Mouse (Mus musculus) neural tube, embryonic 12.5 days (tissue): Measurements from ENCODE around the gene Crtc1. TPM values are rescaled to one million over a fixed set of nuclear protein-coding genes. Genes with fewer than 3 reads are reported as not detected.

ENCODE experiments used
- ATAC-seq: fragments of 200-750 bp; cut with Nextera tagmentation; 2 replicates; pipeline ENCODE4 v1.8.0; 2017; ENCODE audit warnings: low read depth, mild to moderate bottlenecking, moderate TSS enrichment, moderate library complexity; ENCODE audit not compliant: low FRiP score
- H3K27ac ChIP-seq: fragments of 300-500 bp; sonication (generic); 2 replicates; pipeline ENCODE4 v1.5.1; 2016
- H3K27me3 ChIP-seq: fragments of 300-500 bp; sonication (generic); replicated peaks from 2 replicates; pipeline ENCODE4 v1.6.1; 2016; ENCODE audit warnings: mild to moderate bottlenecking
- H3K36me3 ChIP-seq: fragments of 300-500 bp; sonication (generic); 2 replicates; pipeline ENCODE4 v1.6.1; 2016; ENCODE audit warnings: mild to moderate bottlenecking
- H3K4me1 ChIP-seq: fragments of 300-500 bp; sonication (generic); 2 replicates; pipeline ENCODE4 v1.6.1; 2016
- H3K4me2 ChIP-seq: fragments of 300-500 bp; sonication (generic); replicated peaks from 2 replicates; pipeline ENCODE4 v1.6.1; 2016; ENCODE audit warnings: mild to moderate bottlenecking
- H3K4me3 ChIP-seq: fragments of 300-500 bp; sonication (generic); 2 replicates; pipeline ENCODE4 v1.5.1; 2016
- H3K9ac ChIP-seq: fragments of 300-500 bp; sonication (generic); 2 replicates; pipeline ENCODE4 v1.6.1; 2016; ENCODE audit warnings: mild to moderate bottlenecking
- H3K9me3 ChIP-seq: fragments of 300-500 bp; sonication (generic); 2 replicates; pipeline ENCODE4 v1.6.1; 2016; ENCODE audit warnings: mild to moderate bottlenecking
- WGBS: fragments of 180-500 bp; shearing (Covaris S2); methylation state at CpG from one replicate; pipeline ENCODE4 v1.1.7; 2016; 5-methylcytosine and 5-hydroxymethylcytosine counted together
- polyA plus RNA-seq: library from polyadenylated mRNA; unstranded; fragments of >200 nt; fragmentation: Nextera tagmentation; extraction: Ambion mirVana; gene quantifications from 2 replicates; pipeline ENCODE4 v1.2.1, GENCODE M21; 2016

The Crtc1 gene
- polyA plus RNA-seq, 1 experiment from 2014 or later: 24.6 TPM

DNA sequence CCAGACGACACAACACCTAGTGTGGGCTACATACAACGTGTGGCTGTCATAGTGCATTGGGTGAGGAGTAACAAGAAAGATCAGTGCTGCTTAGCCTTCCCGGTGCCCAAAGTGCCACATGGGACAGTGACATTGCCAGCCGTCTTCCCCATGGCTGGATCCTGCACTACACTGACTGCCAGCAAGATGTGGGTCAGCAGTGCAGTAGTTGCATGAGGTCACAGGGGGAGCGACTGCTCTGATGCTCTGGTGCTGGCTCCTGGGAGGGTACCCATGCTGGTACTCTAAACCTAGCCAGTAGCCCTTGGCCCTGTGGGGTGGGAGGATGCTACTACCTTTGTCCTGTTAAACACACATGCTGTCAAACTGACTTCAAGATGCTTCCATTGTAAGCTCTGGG, 20.8 kb upstream of the Crtc1 start:
- Histone ChIP-seq H3K36me3 (no peaks in the 10 kb centered on the region; the same call in 1 of the 2 replicates), H3K27me3 (no peaks in the 10 kb centered on the region), H3K27ac (no peak overlapping the region), H3K4me3 (no peak overlapping the region), H3K4me1 (no peaks in the 10 kb centered on the region), H3K9ac (no peak overlapping the region), H3K4me2 (no peak overlapping the region), H3K9me3 (no peaks in the 10 kb centered on the region)
- no peak for ATAC-seq
- WGBS: 92% methylated on average over 5 of the region's 5 CpGs

- H3K36me3 ChIP-seq: no peaks in the 10 kb centered on the region; the same call in 1 of the 2 replicates
- no peaks in the 10 kb centered on the region for H3K9me3 ChIP-seq
- H3K27me3 ChIP-seq: no peaks in the 10 kb centered on the region
- no peak overlapping the region for H3K4me2 ChIP-seq
- H3K4me1 ChIP-seq: no peaks in the 10 kb centered on the region
- ATAC-seq: no peak
- WGBS: 98% methylated on average over 2 of the region's 2 CpGs
- H3K27ac ChIP-seq: no peak overlapping the region
- H3K4me3 ChIP-seq: no peak overlapping the region
- no peak overlapping the region for H3K9ac ChIP-seq
Measured at GRCm38 (mm10) chr8:70459636-70460035, 20.3 kb upstream of the Crtc1 start.

- no peaks in the 10 kb centered on the region; the same call in 1 of the 2 replicates for H3K36me3 ChIP-seq
- no peak for ATAC-seq
- no peaks in the 10 kb centered on the region; the same call in 1 of the 2 replicates for H3K27me3 ChIP-seq
- H3K4me1 ChIP-seq: no peaks in the 10 kb centered on the region
- 79% methylated on average over 3 of the region's 3 CpGs for WGBS
- H3K4me3 ChIP-seq: no peak overlapping the region
- no peaks in the 10 kb centered on the region for H3K9me3 ChIP-seq
- no peak overlapping the region for H3K27ac ChIP-seq
- no peak overlapping the region for H3K4me2 ChIP-seq
- no peak overlapping the region for H3K9ac ChIP-seq
Measured at GRCm38 (mm10) chr8:70458462-70458861, 19.1 kb upstream of the Crtc1 start.

- WGBS: 93% methylated on average over 6 of the region's 6 CpGs
- ATAC-seq: no peak
- H3K4me2 ChIP-seq: no peak overlapping the region
- no peaks in the 10 kb centered on the region for H3K9me3 ChIP-seq
- no peak overlapping the region for H3K27ac ChIP-seq
- no peaks in the 10 kb centered on the region for H3K4me1 ChIP-seq
- H3K27me3 ChIP-seq: peaks cover under 1% of the 10 kb centered on the region
- no peak overlapping the region for H3K4me3 ChIP-seq
- H3K9ac ChIP-seq: no peak overlapping the region
- H3K36me3 ChIP-seq: no peaks in the 10 kb centered on the region; the same call in 1 of the 2 replicates
Measured at GRCm38 (mm10) chr8:70457882-70458281, 18.5 kb upstream of the Crtc1 start.

DNA sequence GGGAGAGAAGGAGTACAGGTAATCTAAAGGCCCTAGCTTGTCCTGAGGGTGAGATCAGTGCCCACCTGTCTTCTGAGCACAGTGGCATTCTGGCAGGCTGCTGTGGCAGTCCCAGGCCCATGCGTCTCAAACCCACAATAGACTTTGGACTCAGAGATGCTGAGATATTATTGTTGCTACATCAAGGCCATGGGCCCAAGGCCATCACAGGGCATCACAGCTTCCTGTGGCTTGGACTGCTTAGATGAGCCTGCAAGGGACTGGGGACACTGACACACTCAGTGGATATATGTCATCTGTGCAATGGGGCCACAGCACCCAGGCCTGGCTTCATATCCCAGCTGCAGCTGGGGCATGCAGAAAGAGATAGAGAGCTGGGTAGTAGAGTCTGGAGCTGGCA, 17.6 kb upstream of the Crtc1 start:
- ATAC-seq: no peak
- Histone ChIP-seq H3K27me3 (peaks cover 9% of the 10 kb centered on the region), H3K4me1 (no peaks in the 10 kb centered on the region), H3K9me3 (no peaks in the 10 kb centered on the region), H3K27ac (no peak overlapping the region), H3K4me3 (no peak overlapping the region), H3K4me2 (no peak overlapping the region), H3K9ac (no peak overlapping the region), H3K36me3 (peaks cover 7% of the 10 kb centered on the region)
- 93% methylated on average over 1 of the region's 1 CpGs for WGBS

DNA sequence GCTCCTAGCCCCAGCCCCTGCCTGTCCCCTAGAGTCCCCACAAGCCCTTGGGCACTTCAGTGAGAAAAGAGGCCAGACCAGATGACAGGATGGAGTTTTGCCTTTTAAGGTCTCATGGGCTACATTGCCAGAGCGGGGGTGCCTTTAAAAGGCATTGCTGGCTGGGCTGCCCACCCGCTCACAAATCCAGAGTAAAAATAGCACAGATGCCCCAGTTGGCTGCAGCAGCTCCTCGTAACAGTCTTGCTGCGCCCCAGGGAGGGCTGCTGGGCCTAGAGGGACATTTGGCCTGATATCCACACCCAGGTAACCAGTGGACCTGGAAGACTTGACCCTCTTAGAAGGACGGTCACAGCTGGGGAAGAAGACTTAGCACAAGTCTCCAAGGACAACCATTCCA, 14.5 kb upstream of the Crtc1 start:
- H3K9me3 ChIP-seq: no peaks in the 10 kb centered on the region
- no peak overlapping the region for H3K4me3 ChIP-seq
- H3K27ac ChIP-seq: no peak overlapping the region
- H3K27me3 ChIP-seq: peaks cover 15% of the 10 kb centered on the region
- no peak overlapping the region for H3K4me2 ChIP-seq
- no peak for ATAC-seq
- peaks cover 19% of the 10 kb centered on the region for H3K36me3 ChIP-seq
- 87% methylated on average over 5 of the region's 5 CpGs for WGBS
- no peak overlapping the region for H3K9ac ChIP-seq
- H3K4me1 ChIP-seq: no peaks in the 10 kb centered on the region

- H3K9ac ChIP-seq: no peak overlapping the region
- no peak overlapping the region for H3K4me2 ChIP-seq
- 66% methylated on average over 52 of the region's 52 CpGs for WGBS
- no peak overlapping the region for H3K27ac ChIP-seq
- H3K27me3 ChIP-seq: peaks cover 15% of the 10 kb centered on the region
- no peak for ATAC-seq
- no peak overlapping the region for H3K4me3 ChIP-seq
- peaks cover 19% of the 10 kb centered on the region for H3K36me3 ChIP-seq
- no peaks in the 10 kb centered on the region for H3K9me3 ChIP-seq
- no peaks in the 10 kb centered on the region for H3K4me1 ChIP-seq
Measured at GRCm38 (mm10) chr8:70452196-70452966, 13.0 kb upstream of the Crtc1 start.

DNA sequence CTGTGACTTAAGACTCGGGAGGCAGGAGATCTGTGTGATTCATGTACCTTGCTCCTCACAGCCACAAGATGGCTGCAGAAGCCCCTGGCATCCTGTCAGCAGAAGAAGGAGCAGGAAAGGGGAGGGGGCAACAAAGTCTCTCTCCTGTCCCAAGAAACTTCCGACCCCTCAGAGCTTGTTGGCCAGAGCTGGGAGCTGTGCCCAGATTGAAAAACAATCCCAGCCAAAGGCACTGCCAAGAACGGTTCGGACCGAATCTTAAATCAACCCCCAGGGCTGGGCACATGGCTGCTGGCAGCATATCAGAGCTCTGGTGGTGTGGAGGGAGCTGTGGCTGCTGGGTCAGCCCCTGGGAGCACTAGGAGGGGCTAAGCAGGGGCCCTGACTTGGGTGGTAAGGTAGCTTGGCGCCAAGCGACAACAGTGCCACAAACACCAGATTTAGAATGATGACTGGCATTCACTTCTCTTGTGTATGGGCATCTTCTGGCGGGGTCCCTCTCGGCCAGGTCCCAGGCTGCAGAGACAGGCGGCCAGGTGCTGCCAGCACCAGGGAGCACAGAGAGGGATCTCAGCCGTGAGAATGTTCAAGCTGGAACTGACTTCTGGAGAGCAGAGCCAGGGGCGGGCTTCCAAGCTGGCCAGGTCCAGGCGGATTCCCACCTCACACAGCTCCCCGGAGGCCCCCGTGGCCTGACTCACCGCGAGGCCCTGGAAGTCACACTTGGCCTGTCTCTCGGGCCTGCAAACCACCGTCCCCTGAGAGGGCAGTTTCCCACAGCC, 8.5 kb upstream of the Crtc1 start:
- no peak for ATAC-seq
- Histone ChIP-seq H3K9ac (no peak overlapping the region), H3K36me3 (peaks cover 19% of the 10 kb centered on the region)

DNA sequence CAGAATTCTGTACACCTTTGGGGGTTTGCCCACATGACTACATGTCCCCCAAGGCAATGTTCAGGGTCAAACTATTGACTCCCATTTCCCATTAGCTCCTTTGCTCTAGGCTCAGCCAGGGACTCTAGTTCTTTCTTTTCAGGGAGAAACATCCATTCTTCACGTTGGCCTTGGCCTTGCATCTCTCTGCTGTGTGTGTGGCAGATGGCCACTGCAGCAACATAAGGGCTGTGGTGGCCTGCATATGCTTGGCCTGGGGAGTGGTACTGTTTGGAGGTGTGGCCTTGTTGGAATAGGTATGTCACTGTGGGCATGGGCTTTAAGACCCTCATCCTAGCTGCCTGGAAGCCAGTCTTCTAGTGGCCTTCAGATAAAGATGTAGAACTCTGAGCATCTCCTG, 6.6 kb upstream of the Crtc1 start:
- H3K9me3 ChIP-seq: no peaks in the 10 kb centered on the region
- no peak overlapping the region for H3K9ac ChIP-seq
- no peak overlapping the region for H3K4me3 ChIP-seq
- 74% methylated on average over 1 of the region's 1 CpGs for WGBS
- no peak for ATAC-seq
- no peaks in the 10 kb centered on the region for H3K27me3 ChIP-seq
- no peak overlapping the region for H3K4me2 ChIP-seq
- H3K27ac ChIP-seq: no peak overlapping the region
- no peaks in the 10 kb centered on the region for H3K4me1 ChIP-seq
- peaks cover 3% of the 10 kb centered on the region; the same call in 1 of the 2 replicates for H3K36me3 ChIP-seq

More for the DNA sequence above, 8.5 kb upstream of the Crtc1 start:
- WGBS: 75% methylated on average over 19 of the region's 19 CpGs
- no peaks in the 10 kb centered on the region for H3K9me3 ChIP-seq
- no peak overlapping the region for H3K27ac ChIP-seq
- no peak overlapping the region for H3K4me2 ChIP-seq
- H3K27me3 ChIP-seq: peaks cover 14% of the 10 kb centered on the region
- H3K4me3 ChIP-seq: no peak overlapping the region
- no peaks in the 10 kb centered on the region for H3K4me1 ChIP-seq

DNA sequence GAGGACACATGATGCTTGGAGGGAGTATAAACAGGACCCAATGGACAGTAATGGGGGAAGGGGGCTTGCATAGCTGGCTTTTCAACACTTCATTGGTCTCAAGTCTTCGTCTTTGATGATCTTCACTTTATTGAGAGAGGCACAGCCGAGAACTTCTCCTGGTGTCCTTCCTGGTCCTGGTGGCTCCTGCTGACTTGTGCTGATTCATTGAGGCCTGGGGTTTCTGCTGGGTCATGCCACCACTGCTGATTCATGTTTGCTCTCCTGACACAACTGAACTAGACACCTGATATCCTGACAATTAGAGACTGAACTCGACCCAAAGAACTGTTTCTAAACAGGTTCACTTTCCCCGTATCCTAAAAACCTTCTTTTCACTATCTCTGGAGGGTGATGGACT, 3.9 kb upstream of the Crtc1 start:
- Histone ChIP-seq H3K4me1 (peaks cover 10% of the 10 kb centered on the region), H3K27ac (no peak overlapping the region), H3K4me2 (no peak overlapping the region), H3K9ac (no peak overlapping the region), H3K36me3 (no peaks in the 10 kb centered on the region), H3K27me3 (no peaks in the 10 kb centered on the region), H3K9me3 (no peaks in the 10 kb centered on the region), H3K4me3 (no peak overlapping the region)
- no peak for ATAC-seq
- 86% methylated on average over 4 of the region's 4 CpGs for WGBS

- H3K4me1 ChIP-seq: peaks cover 15% of the 10 kb centered on the region
- no peak overlapping the region for H3K4me2 ChIP-seq
- no peak overlapping the region for H3K9ac ChIP-seq
- no peaks in the 10 kb centered on the region for H3K36me3 ChIP-seq
- no peak overlapping the region for H3K27ac ChIP-seq
- H3K4me3 ChIP-seq: no peak overlapping the region
- WGBS: 69% methylated on average over 3 of the region's 3 CpGs
- no peaks in the 10 kb centered on the region for H3K9me3 ChIP-seq
- ATAC-seq: no peak
- H3K27me3 ChIP-seq: no peaks in the 10 kb centered on the region
Measured at GRCm38 (mm10) chr8:70441565-70441964, 2.2 kb upstream of the Crtc1 start.

DNA sequence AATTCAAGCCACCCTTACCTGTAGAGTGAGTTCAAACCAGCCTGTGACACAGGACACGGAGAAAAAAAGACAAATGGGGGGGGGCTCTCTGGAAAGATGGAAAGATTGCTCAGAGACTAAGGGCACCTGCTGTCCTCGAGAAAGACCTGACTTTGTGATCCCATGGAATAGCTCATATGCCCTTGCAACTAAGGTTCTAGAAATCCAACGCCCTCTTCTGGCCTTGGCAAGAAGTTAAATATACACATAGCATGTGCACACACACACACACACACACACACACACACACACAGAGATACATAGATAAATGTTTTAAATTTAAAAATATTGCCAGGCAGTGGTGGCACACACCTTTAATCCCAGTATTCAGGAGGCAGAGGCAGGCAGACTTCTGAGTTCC, 867 bp upstream of the Crtc1 start:
- no peak overlapping the region for H3K27ac ChIP-seq
- 45% methylated on average over 3 of the region's 3 CpGs for WGBS
- peak; percentile 19; the same call in 1 of the 2 replicates for ATAC-seq

More for the DNA sequence above, 867 bp upstream of the Crtc1 start:
- Histone ChIP-seq H3K9me3 (no peaks in the 10 kb centered on the region), H3K9ac (peak overlapping the region; percentile 71), H3K4me3 (0 out of 2 replicates have a peak overlapping the region, but pooled peaks have one; percentile 67), H3K4me2 (peak overlapping the region; percentile 84), H3K4me1 (peaks cover 15% of the 10 kb centered on the region), H3K27me3 (no peaks in the 10 kb centered on the region), H3K36me3 (no peaks in the 10 kb centered on the region)
